Mouse (Mus musculus): ENCODE results near the gene Oasl2. TPM values are rescaled to one million over a fixed set of nuclear protein-coding genes. Genes with fewer than 3 reads are reported as not detected.
A peak's percentile ranks its signal among the peaks of the same experiment; 100 is the strongest.
"Not testable (repeated sequence)": the region's sequence is repeated elsewhere in the genome, so short reads cannot be mapped to it uniquely, and the experiment has no call there.

The Oasl2 gene
- 10 to 100 TPM in 2 of 3 experiments, 1 to 10 TPM in 1; 8.4 to 15.2 (median 12.1) TPM for polyA plus RNA-seq (2017; shearing (Covaris generic))

- ATAC-seq: peak; percentile 44
Observed at GRCm38 (mm10) chr5:114896688-114897373, at the start of gene Oasl2. Oasl2 (plus strand) TSS chr5:114896936.

- no peak for ATAC-seq
Observed at GRCm38 (mm10) chr5:114851565-114852236, 45.0 kb upstream of the Oasl2 start.

GRCm38 (mm10) chr5:114853364-114853763 is 43.4 kb upstream of the Oasl2 start, which contains the start of gene 4930519G04Rik:
4930519G04Rik (plus strand) TSS chr5:114853664.
- ATAC-seq: not testable (repeated sequence)

- no peak for ATAC-seq
Observed at GRCm38 (mm10) chr5:114858582-114858981, 38.2 kb upstream of the Oasl2 start, which contains the start of gene Gm9936. Gm9936 (minus strand) TSS chr5:114858682.

- ATAC-seq: peak; percentile 28
Observed at GRCm38 (mm10) chr5:114859253-114859652, 37.5 kb upstream of the Oasl2 start.

GRCm38 (mm10) chr5:114861730-114862129 is 35.0 kb upstream of the Oasl2 start:
- no peak for ATAC-seq

GRCm38 (mm10) chr5:114864813-114865212 is 31.9 kb upstream of the Oasl2 start:
- peak; percentile 73 for ATAC-seq

- ATAC-seq: no peak
Observed at GRCm38 (mm10) chr5:114865279-114865678, 31.5 kb upstream of the Oasl2 start.

- no peak for ATAC-seq
Observed at GRCm38 (mm10) chr5:114875858-114876257, 20.9 kb upstream of the Oasl2 start.

- ATAC-seq: no peak
Observed at GRCm38 (mm10) chr5:114876331-114876730, 20.4 kb upstream of the Oasl2 start.

- no peak for ATAC-seq
Observed at GRCm38 (mm10) chr5:114877487-114877886, 19.2 kb upstream of the Oasl2 start.

- ATAC-seq: no peak
Observed at GRCm38 (mm10) chr5:114879399-114879798, 17.3 kb upstream of the Oasl2 start.

GRCm38 (mm10) chr5:114882319-114882718 is 14.4 kb upstream of the Oasl2 start:
- ATAC-seq: not testable (repeated sequence)

GRCm38 (mm10) chr5:114883022-114883421 is 13.7 kb upstream of the Oasl2 start:
- no peak for ATAC-seq

GRCm38 (mm10) chr5:114886801-114887200 is 9.9 kb upstream of the Oasl2 start:
- no peak for ATAC-seq

GRCm38 (mm10) chr5:114888995-114889394 is 7.7 kb upstream of the Oasl2 start:
- ATAC-seq: no peak

GRCm38 (mm10) chr5:114895542-114895941 is 1.2 kb upstream of the Oasl2 start:
- no peak for ATAC-seq

- ATAC-seq: peak; percentile 94
Observed at GRCm38 (mm10) chr5:114897374-114897793, 648 bp downstream of the Oasl2 start.

GRCm38 (mm10) chr5:114898857-114899256 is 2.1 kb downstream of the Oasl2 start:
- no peak for ATAC-seq

- ATAC-seq: no peak
Observed at GRCm38 (mm10) chr5:114902413-114902812, 5.7 kb downstream of the Oasl2 start.

- ATAC-seq: no peak
Observed at GRCm38 (mm10) chr5:114908598-114909305, 12.0 kb downstream of the Oasl2 start.

- no peak for ATAC-seq
Observed at GRCm38 (mm10) chr5:114913686-114914085, 16.9 kb downstream of the Oasl2 start.

- ATAC-seq: no peak
Observed at GRCm38 (mm10) chr5:114914855-114915254, 18.1 kb downstream of the Oasl2 start.

Measured in inflammation-experienced regulatory T-cells, adult 6 months (primary cell).